Mouse (Mus musculus) NIH3T3 (cell line): ENCODE results near the gene Unc13d.
"Not testable (repeated sequence)": the region's sequence is repeated elsewhere in the genome, so short reads cannot be mapped to it uniquely, and the experiment has no call there.

Experiments used
- DNase-seq: peaks from one replicate; pipeline ENCODE4 v3.0.0-alpha.2; 2012; ENCODE audit warnings: low read depth

Unc13d gene

GRCm38 (mm10) chr11:116022256-116022780 is 55.4 kb downstream of the Unc13d start:
- DNase-seq: peak; percentile 58

GRCm38 (mm10) chr11:116021328-116022220 is 56.2 kb downstream of the Unc13d start:
- peak; percentile 75 for DNase-seq

- DNase-seq: peak; percentile 80
Observed at GRCm38 (mm10) chr11:116020519-116020922, 57.2 kb downstream of the Unc13d start.

GRCm38 (mm10) chr11:116019976-116020411 is 57.8 kb downstream of the Unc13d start:
- peak; percentile 61 for DNase-seq

- DNase-seq: peak; percentile 37
Observed at GRCm38 (mm10) chr11:116019360-116019791, 58.4 kb downstream of the Unc13d start.

- DNase-seq: not testable (repeated sequence)
Observed at GRCm38 (mm10) chr11:116018867-116019266, 58.9 kb downstream of the Unc13d start.

GRCm38 (mm10) chr11:116018106-116018505 is 59.7 kb downstream of the Unc13d start:
- DNase-seq: peak; percentile 56

- no peak for DNase-seq
Observed at GRCm38 (mm10) chr11:116014821-116015220, 62.9 kb downstream of the Unc13d start.

GRCm38 (mm10) chr11:116012262-116012947 is 65.4 kb downstream of the Unc13d start, which contains the start of gene Galk1:
TSS of gene Galk1 (minus strand) at chr11:116012719.
- DNase-seq: peak; percentile 95
